Mouse (Mus musculus) ES-E14 (cell line): ENCODE measurements around the gene Olfr288.

Experiments used
- HCFC1 ChIP-seq: IDR thresholded peaks from 2 replicates; pipeline ENCODE4 v1.6.1; 2012; ENCODE audit warnings: low read length, inconsistent platforms, borderline replicate concordance; ENCODE audit not compliant: insufficient read depth
- MAFK ChIP-seq: IDR thresholded peaks from 2 replicates; pipeline ENCODE4 v1.6.1; 2014; ENCODE audit warnings: mild to moderate bottlenecking, low read depth, low read length, inconsistent platforms; ENCODE audit not compliant: insufficient read depth
- ZC3H11A ChIP-seq: IDR thresholded peaks from 2 replicates; pipeline ENCODE4 v1.6.1; 2012; ENCODE audit warnings: low read depth, mild to moderate bottlenecking, inconsistent platforms, low read length, borderline replicate concordance

DNA sequence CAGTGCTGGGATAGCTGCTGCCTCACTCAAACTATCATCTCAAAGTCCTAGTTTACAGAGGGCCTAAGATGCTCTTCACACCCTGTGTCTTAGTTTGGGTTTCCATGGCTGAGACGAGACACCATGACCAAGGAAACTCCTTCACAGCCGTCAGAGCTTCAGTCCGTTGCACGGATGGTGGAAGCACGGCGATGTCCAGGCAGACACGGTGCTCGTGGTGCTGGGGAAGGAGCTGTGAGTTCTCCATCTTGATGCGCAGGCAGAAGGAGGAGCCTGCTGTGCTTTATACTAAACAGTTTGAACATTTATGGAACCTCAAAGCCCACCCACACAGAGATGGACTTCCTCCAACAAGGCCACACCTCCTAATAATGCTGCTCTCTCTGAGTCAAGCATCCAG is 58.5 kb downstream of the Olfr288 start:
- TF ChIP-seq HCFC1 (no peak), ZC3H11A (no peak), MAFK (no peak)
